Mouse (Mus musculus): ENCODE results near the gene Mmp8.

The Mmp8 gene

GRCm38 (mm10) chr9:7593272-7593812 is 35.1 kb downstream of the Mmp8 start:
- no peak for DNase-seq (ENCODE audit: low read depth, low spot score)

- DNase-seq (ENCODE audit: low read depth, low spot score): no peak
Observed at GRCm38 (mm10) chr9:7594816-7595540, 36.7 kb downstream of the Mmp8 start.

GRCm38 (mm10) chr9:7602982-7603742 is 44.9 kb downstream of the Mmp8 start:
- DNase-seq (ENCODE audit: low read depth, low spot score): peak; percentile 4

- DNase-seq (ENCODE audit: low read depth, low spot score): no peak
Observed at GRCm38 (mm10) chr9:7604005-7604404, 45.7 kb downstream of the Mmp8 start.

- no peak for DNase-seq (ENCODE audit: low read depth, low spot score)
Observed at GRCm38 (mm10) chr9:7605638-7606037, 47.4 kb downstream of the Mmp8 start.

All from c-Kit-negative CD71-positive TER-119-positive erythroid progenitor cells, embryonic 14.5 days (primary cell).